Mouse (Mus musculus) left cerebral cortex, adult 18-20 months (tissue): ENCODE results near the gene Dohh. TPM values are rescaled to one million over a fixed set of nuclear protein-coding genes. Genes with fewer than 3 reads are reported as not detected.
A peak's percentile ranks its signal among the peaks of the same experiment; 100 is the strongest.

ENCODE experiments used
- DNase-seq, 2 experiments: peaks; one replicate each; pipeline ENCODE4 v3.0.0; 2021 to 2022; ENCODE audit warnings: low spot score in 2 of 2, mixed read lengths in 1 of 2
- total RNA-seq, 2 experiments: library from RNA; stranded (reverse); gene quantifications; 2 replicates each; pipeline ENCODE4 v1.2.3; 2021

Gene Dohh
- total RNA-seq, 2 experiments from 2014 or later: 87.4 to 97.6 TPM

GRCm38 (mm10) chr10:81356352-81356990 is 27.8 kb upstream of the Dohh start:
- no peak for DNase-seq

- peak; percentile 91 to 93 for DNase-seq
Observed at GRCm38 (mm10) chr10:81356991-81357844, 27.0 kb upstream of the Dohh start, which contains the start of gene Mfsd12. Gene Mfsd12 (plus strand): TSS chr10:81357491.

GRCm38 (mm10) chr10:81358209-81358608 is 26.0 kb upstream of the Dohh start:
- DNase-seq: no peak

- DNase-seq: no peak
Observed at GRCm38 (mm10) chr10:81358841-81359240, 25.4 kb upstream of the Dohh start.

- DNase-seq: no peak
Observed at GRCm38 (mm10) chr10:81360721-81361120, 23.5 kb upstream of the Dohh start.

- no peak for DNase-seq
Observed at GRCm38 (mm10) chr10:81362336-81362949, 21.8 kb upstream of the Dohh start.

- no peak for DNase-seq
Observed at GRCm38 (mm10) chr10:81363436-81364346, 20.5 kb upstream of the Dohh start.

GRCm38 (mm10) chr10:81364666-81365065 is 19.6 kb upstream of the Dohh start:
- DNase-seq: no peak

- peak in 1 of 2 experiments; percentile 56 for DNase-seq
Observed at GRCm38 (mm10) chr10:81365073-81365472, 19.2 kb upstream of the Dohh start.

- no peak for DNase-seq
Observed at GRCm38 (mm10) chr10:81365672-81366476, 18.4 kb upstream of the Dohh start, which contains the start of gene 4930404N11Rik. Gene 4930404N11Rik (minus strand): TSS chr10:81365816.

GRCm38 (mm10) chr10:81366477-81367206 is 17.6 kb upstream of the Dohh start:
- DNase-seq: no peak

GRCm38 (mm10) chr10:81367207-81367495 is 17.1 kb upstream of the Dohh start:
- no peak for DNase-seq

- DNase-seq: no peak
Observed at GRCm38 (mm10) chr10:81375322-81375721, 8.9 kb upstream of the Dohh start.

GRCm38 (mm10) chr10:81376561-81377361 is 7.5 kb upstream of the Dohh start:
- no peak for DNase-seq

- DNase-seq: no peak
Observed at GRCm38 (mm10) chr10:81377362-81377664, 6.9 kb upstream of the Dohh start.

- no peak for DNase-seq
Observed at GRCm38 (mm10) chr10:81377793-81378552, 6.3 kb upstream of the Dohh start, which contains the start of gene Fzr1. Gene Fzr1 (minus strand): TSS chr10:81378516.

- DNase-seq: peak; percentile 100
Observed at GRCm38 (mm10) chr10:81378553-81379182, 5.6 kb upstream of the Dohh start.

- DNase-seq: no peak
Observed at GRCm38 (mm10) chr10:81379183-81379553, 5.1 kb upstream of the Dohh start.
